Mouse (Mus musculus) left cerebral cortex, adult 2 months (tissue): ENCODE measurements around the gene Snx5. TPM values are rescaled to one million over a fixed set of nuclear protein-coding genes. Genes with fewer than 3 reads are reported as not detected.

Experiments
- DNase-seq, 2 experiments: peaks; one replicate each; pipeline ENCODE4 v3.0.0; 2021 to 2022; ENCODE audit warnings: low spot score in 2 of 2, mixed read lengths in 1 of 2; ENCODE audit errors: extremely low spot score in 1 of 2
- H3K27ac ChIP-seq: fragments of 200-600 bp; 2 replicates; pipeline ENCODE4 v1.8.1; 2022
- H3K4me3 ChIP-seq: fragments of 200-600 bp; 2 replicates; pipeline ENCODE4 v1.8.1; 2022
- CTCF ChIP-seq: fragments of 200-600 bp; IDR thresholded peaks from 2 replicates; pipeline ENCODE4 v1.8.1; 2022; ENCODE audit warnings: antibody characterized with exemption, mild to moderate bottlenecking, moderate library complexity
- intact Hi-C: fragments of 180-260 bp; cut with DNase I; formaldehyde crosslinking; loops from one replicate; pipeline ENCODE4 v1.15.1; 2025
- total RNA-seq, 2 experiments: library from RNA; stranded (reverse); gene quantifications; 2 replicates each; pipeline ENCODE4 v1.2.3; 2021

Gene Snx5
- total RNA-seq, 2 experiments from 2014 or later = 77.4 to 87.4 TPM

DNA sequence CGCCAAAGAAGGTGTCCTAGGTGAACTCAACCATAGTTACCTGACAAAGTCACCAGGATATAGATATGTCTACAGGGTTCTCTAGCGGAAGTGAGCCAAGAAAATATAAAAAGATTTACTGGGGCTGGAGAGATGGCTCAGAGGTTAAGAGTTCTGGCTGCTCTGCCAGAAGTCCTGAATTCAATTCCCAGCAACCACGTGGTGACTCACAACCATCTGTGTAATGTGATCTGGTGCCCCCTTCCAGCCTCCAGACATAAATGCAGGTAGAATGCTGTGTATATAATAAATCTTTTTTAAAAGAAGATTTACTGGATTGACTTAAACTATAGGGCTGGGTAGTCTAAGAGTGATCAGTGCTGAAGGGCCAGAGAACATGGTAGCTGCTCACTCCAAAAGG is 10.7 kb upstream of the Snx5 start:
- Histone ChIP-seq H3K27ac (no peak overlapping the region), H3K4me3 (no peak overlapping the region)
- no peak for TF ChIP-seq CTCF
- intact Hi-C loops = loop anchor here (10.0 kb wide), 1 partner anchor 417 kb away; the partner anchor contains the start of gene Bfsp1
- DNase-seq = no peak

DNA sequence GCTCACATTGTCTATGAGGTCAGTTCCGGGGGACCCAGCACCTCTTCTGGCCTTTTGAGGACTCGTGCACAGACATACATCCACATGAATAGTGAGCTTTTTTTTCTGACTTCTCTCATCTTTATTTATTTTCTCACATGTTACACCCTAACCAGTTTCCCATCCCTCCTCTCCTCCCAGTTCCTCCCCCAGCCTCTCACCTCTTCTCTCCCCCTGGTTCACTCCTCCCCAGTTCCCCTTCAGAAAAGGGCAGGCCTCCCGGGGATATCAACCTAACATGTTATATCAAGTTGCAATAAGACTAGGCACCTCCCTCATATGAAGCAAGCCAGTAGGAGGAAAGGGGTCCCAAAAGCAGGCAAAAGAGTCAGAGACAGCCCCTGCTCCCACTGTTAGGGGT is 9.9 kb upstream of the Snx5 start:
- no peak for TF ChIP-seq CTCF
- no peak for DNase-seq
- intact Hi-C loops = loop anchor here (10.0 kb wide), 1 partner anchor 416 kb away; the partner anchor contains the start of gene Bfsp1
- no peak overlapping the region for H3K27ac ChIP-seq
- no peak overlapping the region for H3K4me3 ChIP-seq

DNA sequence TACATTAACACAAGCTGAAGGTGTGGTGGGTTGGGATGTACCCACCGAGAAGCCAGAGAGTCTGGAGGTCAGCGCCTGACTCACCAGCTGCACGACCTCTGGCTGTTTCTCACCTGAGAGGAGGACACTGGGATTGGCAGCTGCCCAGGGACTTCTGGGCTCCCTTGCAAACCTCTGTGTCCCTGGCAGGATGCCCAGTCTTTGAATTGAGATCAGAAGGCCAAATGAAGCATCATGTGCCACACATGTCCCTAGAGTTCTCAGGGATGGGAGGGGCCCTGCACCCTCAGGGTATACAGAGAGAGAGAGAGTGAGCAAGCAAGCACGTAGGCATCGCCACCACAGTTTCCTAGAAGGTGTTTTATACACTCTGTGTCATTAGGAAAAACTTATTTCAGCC is 9.0 kb upstream of the Snx5 start:
- no peak for TF ChIP-seq CTCF
- intact Hi-C loops = loop anchor here (10.0 kb wide), 1 partner anchor 415 kb away; the partner anchor contains the start of gene Bfsp1
- DNase-seq = no peak
- H3K4me3 ChIP-seq = no peak overlapping the region
- no peak overlapping the region for H3K27ac ChIP-seq

DNA sequence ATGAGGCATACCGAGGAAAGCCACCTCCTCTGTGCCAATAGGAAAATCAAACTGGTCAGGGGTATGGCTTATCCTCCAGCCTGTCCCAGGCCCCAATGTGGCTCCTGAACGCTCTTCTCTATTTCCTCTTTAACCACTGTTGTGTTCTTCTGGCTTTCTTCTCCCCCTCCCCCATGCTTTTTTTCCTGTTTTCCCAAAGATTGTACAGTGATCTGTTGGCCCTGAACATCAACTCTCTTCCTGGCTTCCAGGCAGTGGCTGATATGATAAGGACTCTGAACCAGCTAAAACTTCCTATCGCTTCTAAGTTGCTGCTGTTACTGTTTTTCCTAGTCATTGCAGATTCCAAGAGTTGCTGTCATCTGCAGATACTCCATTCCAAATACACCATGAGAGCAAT is 6.2 kb upstream of the Snx5 start:
- no peak overlapping the region for H3K4me3 ChIP-seq
- no peak for DNase-seq
- intact Hi-C loops = no loop called here
- TF ChIP-seq CTCF = no peak
- H3K27ac ChIP-seq = no peak overlapping the region

DNA sequence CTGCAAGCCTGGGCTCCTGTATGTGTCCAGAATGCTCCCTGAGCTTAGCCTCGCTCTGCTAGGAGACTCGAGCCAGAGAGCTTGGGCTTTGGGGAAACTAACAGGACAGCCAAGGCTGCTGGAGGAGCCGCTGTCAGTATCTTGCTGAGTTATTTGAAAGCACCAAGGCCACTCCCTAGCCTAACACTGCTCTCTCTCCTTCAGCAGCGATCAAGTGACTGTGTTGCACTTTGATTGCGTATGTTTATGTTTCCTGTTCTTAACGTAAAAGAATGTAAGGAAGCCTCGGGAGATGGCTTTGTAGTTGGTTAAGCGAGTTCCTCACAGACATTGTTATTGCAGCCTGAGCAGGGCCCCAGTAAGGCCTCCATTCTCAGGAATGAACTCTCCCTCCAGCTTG is 4.0 kb upstream of the Snx5 start:
- no peak for DNase-seq
- H3K4me3 ChIP-seq = no peak overlapping the region
- H3K27ac ChIP-seq = no peak overlapping the region
- intact Hi-C loops = loop anchor here (5.0 kb wide), 1 partner anchor 283 kb away; the partner anchor contains the start of gene Sec23b
- TF ChIP-seq CTCF = no peak

DNA sequence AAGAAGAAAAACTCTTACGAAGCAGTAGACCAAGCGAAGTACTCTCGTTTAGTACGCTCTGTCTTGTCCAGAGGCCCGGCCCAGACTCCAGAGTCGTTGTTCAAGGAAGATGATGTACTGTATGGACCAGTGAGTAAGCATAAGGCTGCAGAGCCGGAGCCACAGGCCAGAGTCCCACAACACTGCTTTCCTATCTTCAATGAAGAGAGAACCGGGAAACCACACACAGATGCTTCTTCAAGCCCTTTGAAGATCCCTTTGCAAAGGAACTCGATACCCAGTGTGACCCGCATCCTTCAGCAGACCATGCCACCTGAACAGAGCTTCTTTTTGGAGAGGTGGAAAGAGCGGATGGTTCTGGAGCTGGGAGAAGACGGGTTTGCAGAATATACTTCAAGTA is 1.4 kb upstream of the Snx5 start:
- H3K27ac ChIP-seq = no peak overlapping the region
- TF ChIP-seq CTCF = no peak
- DNase-seq = no peak
- H3K4me3 ChIP-seq = no peak overlapping the region
- intact Hi-C loops = loop anchor here (5.0 kb wide), 1 partner anchor 285 kb away; the partner anchor contains the start of gene Sec23b

DNA sequence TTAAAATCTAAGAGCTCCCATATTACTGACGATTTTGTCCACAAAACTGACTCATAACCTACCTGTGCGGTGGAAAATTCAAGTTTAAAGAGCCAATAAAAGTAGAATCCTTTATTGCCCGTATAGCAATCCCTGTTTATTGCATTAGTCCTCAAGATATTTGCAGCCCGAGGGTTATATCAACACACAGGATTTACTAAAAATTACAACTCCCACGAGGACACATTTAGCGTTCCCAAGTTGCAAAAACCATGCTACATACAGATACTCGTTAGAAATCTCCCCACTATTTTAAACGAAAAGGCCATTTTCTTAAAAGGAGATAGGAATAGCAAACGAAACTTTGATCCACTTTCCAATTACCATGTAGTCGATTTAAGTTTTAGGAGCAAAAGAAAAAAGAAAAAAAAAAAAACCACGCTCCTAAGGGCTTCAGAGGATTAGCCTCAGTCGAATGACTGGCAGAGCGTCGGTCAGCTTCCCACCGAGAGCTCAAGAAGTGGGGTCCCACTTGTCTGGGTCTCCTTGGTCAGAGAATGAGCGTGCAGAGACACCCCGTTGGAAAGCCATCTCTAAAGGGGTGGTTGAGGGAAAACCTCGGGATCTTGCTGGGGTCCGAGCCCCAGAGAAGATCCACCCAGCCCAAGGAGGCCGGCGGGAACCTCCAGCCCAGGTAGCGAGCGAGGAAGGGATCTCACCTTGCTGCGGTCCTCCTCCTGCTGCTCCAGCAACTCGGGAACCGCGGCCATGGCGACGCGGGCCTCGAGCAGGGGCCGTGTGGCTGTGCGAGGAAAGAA is 829 bp downstream of the Snx5 start:
- no peak for DNase-seq
- Histone ChIP-seq H3K4me3 (peak overlapping the region; percentile 64), H3K27ac (peak overlapping the region; percentile 100)
- intact Hi-C loops = loop anchor here (5.0 kb wide), 1 partner anchor 287 kb away; the partner anchor contains the start of gene Sec23b
- TF ChIP-seq CTCF = no peak

DNA sequence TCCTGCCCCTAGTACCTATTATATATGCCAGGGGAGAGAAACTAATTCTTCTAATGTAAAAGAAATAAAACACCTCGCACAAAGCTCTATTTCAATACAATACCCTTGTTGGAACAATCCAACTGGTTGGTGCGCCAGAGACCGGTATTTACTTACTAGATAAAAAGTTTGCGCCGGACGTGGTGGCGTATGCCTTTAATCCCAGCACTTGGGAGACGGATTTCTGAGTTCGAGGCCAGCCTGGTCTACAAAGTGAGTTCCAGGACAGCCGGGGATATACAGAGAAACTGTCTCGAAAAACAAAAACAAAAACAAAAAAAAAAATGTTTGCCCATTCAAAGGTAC is 1.4 kb downstream of the Snx5 start:
- peak overlapping the region; percentile 64 for H3K4me3 ChIP-seq
- no peak for TF ChIP-seq CTCF
- no peak for DNase-seq
- intact Hi-C loops = no loop called here
- H3K27ac ChIP-seq = no peak overlapping the region

DNA sequence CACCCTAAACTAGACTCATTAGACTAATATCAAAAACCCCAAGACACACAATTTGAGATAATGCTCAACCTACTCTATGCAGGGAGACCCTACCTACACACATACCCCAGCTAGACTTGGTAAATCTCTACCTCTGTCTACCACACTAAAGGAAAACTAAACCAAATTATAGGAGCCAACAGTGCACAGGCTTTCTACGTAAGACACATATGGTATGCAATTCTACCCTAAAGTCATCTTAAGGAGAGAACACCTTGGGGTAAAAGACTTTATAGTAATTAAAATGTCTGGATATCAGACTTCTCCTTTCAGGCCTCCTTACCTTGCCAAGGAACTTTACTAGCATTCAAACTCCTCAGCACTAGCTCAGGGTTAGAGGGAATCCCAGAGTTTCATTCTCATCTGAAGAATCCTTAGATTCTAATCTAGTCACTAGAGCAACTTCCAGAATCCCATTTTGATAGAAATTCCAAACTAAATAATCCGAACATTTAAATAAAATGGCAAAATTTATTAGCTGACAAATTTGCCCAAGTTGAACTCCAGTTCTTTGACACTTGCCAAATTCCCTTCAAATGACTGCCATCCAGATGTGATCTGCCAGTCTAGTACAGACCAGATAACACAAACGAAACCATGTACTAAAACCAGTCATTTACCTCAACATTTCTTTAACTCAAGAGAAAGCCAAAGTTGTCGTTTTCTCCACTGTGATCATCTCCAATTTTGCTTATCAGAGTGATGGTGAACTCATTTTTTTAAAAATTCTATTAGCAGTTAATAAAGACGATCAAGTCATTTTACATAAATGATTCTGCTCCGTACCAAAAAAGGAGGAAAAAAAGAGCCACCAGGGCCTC is 2.0 kb downstream of the Snx5 start:
- intact Hi-C loops = no loop called here
- no peak for TF ChIP-seq CTCF
- DNase-seq = no peak
- peak overlapping the region; percentile 20; the same call in 1 of the 2 replicates for H3K27ac ChIP-seq
- peak overlapping the region; percentile 64 for H3K4me3 ChIP-seq

DNA sequence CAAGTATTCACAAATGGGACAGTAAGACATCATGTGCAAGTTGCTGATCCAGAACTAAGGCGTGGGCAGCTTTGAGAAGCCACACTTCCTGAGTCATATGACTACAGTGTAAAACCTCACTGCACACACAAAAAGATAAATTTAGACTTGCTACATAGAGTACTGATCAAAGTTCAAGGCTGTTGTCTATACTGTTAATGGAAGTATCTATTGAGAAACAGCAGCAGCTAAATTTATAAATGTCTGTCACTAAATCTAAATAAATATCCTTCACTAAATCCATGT is 3.0 kb downstream of the Snx5 start:
- intact Hi-C loops = no loop called here
- no peak for TF ChIP-seq CTCF
- DNase-seq = no peak
- peak overlapping the region; percentile 17; the same call in 1 of the 2 replicates for H3K27ac ChIP-seq
- no peak overlapping the region for H3K4me3 ChIP-seq

DNA sequence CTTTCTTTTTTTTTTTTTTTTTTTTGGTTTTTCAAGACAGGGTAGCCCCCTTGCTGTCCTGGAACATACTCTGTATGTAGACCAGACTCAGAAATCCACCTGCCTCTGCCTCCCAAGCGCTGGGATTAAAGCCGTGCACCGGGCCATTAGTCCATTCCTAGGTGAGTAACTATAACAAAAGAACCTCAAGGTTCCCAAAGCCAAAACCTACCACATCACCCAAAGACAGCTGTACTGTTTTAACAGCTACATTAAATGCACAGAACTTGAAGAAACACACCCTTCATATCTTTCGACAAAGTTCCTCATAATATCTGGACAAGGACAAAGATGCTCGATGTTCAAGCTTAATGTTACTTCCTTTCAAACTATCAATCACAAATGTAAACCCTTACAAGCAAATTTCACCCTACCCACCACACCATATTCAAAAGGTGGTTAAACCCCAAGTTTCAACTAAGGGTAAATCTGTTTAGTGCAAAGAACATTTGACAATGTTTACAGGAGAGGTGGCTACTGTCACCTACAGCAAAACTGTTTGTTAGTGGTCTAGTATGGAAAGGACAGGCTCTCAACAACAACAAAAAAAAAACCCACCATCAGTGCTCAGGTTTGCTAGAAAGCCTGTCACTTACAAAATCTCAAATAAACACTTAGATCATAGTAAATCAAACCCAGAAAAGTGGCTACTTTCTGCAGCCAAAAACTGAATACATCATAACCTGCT is 3.5 kb downstream of the Snx5 start:
- H3K27ac ChIP-seq = 0 out of 2 replicates have a peak overlapping the region, but pooled peaks have one; percentile 13
- no peak for DNase-seq
- no peak overlapping the region for H3K4me3 ChIP-seq
- intact Hi-C loops = no loop called here
- no peak for TF ChIP-seq CTCF
